Mouse (Mus musculus) left cerebral cortex, postnatal 10 days (tissue): ENCODE measurements around the gene Gm5849. TPM values are rescaled to one million over a fixed set of nuclear protein-coding genes. Genes with fewer than 3 reads are reported as not detected.
"Not testable (repeated sequence)": the region's sequence is repeated elsewhere in the genome, so short reads cannot be mapped to it uniquely, and the experiment has no call there.

Experiments
- DNase-seq, 2 experiments: peaks; one replicate each; pipeline ENCODE4 v3.0.0; 2021 to 2022; ENCODE audit warnings: low spot score in 2 of 2, mixed read lengths in 1 of 2; ENCODE audit errors: extremely low spot score in 1 of 2
- intact Hi-C: fragments of 180-260 bp; cut with DNase I; formaldehyde crosslinking; loops from one replicate; pipeline ENCODE4 v1.15.1; 2025
- total RNA-seq, 2 experiments: library from RNA; stranded (reverse); gene quantifications; 2 replicates each; pipeline ENCODE4 v1.2.3; 2021

The Gm5849 gene
- not detected for total RNA-seq

DNA sequence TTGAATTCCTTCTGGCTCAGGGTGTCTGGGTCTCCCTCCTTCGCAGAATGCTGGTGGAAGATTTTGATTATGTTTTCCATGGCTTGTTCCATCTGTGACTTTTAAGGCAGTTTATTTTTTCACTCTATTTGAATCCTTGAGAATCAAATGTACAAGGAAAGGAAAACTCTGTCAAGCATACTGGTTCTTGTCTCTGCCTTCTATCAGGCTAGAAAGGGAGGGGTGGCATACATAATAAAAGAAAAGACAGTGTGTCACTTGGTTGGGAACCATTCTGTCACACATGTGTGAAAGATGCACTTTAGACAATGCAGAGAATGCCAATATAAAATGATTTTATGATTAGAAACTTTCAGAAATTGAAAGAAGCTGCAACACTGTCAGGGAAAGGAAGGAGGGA is at the start of gene Gm5849:
Gene Gm5849 (minus strand): TSS at position 101 of the 400 bp plus-strand sequence.
- not testable (repeated sequence) for DNase-seq

GRCm38 (mm10) chr3:90749658-90750057 is 28.0 kb downstream of the Gm5849 start:
- no peak for DNase-seq
- intact Hi-C loops = no loop called here

More for the DNA sequence above, at the start of gene Gm5849:
- intact Hi-C loops = not testable (repeated sequence)

DNA sequence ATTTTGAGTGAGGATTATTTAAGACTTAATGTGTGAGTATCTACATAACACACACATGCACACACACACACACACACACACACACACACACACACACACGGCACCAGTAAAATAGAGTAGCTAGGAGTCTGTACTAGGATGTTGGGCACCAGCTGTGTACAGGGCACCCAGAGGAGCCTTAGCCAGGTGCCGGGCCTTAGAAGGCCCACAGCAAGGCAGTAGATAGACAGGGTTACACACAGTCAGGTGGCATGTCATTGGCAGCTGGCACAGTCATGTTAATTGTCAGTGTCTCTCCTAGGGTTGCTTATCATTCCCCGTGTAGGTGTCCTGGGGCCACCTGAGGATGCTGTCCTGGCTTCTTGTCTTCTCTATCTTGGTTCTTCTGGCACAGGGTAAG is 51.1 kb downstream of the Gm5849 start, which contains the start of gene Pglyrp4:
Gene Pglyrp4 (plus strand): TSS at position 301 of the 400 bp plus-strand sequence.
- no peak for DNase-seq
- intact Hi-C loops = no loop called here

Other genes starting within 250 kb of the Gm5849 start
- gene S100a16, start 240.6 kb downstream of the Gm5849 start, total RNA-seq = 10 to 100 TPM; 73.7 to 83.6 TPM
- 1 to 10 TPM; 1.7 to 1.8 TPM for gene S100a3, start 217.3 kb downstream of the Gm5849 start, total RNA-seq
- not detected for gene S100a2, start 187.6 kb downstream of the Gm5849 start, total RNA-seq
- not detected for gene Gm42674, start 176.0 kb downstream of the Gm5849 start, total RNA-seq
- 1 to 10 TPM; 7.1 to 8.1 TPM for gene S100a4, start 174.1 kb downstream of the Gm5849 start, total RNA-seq
- gene S100a5, start 169.4 kb downstream of the Gm5849 start, total RNA-seq = not detected
- 10 to 100 TPM; 24.2 to 31.1 TPM for gene S100a6, start 165.0 kb downstream of the Gm5849 start, total RNA-seq
- gene S100a7a, start 123.9 kb downstream of the Gm5849 start, total RNA-seq = 1 to 10 TPM in 1 of 2 experiments, under 1 TPM in 1; 0.71 to 2.1 TPM
- gene S100a8, start 108.9 kb downstream of the Gm5849 start, total RNA-seq = under 1 TPM in 1 of 2 experiments, not detected in 1; 0.79 TPM
- gene S100a9, start 82.2 kb downstream of the Gm5849 start, total RNA-seq = not detected
- not detected for gene Pglyrp4, start 51.0 kb downstream of the Gm5849 start, total RNA-seq